Mouse (Mus musculus): ENCODE measurements around the gene Ccin.

Ccin gene

GRCm38 (mm10) chr4:43983181-43983580, at the start of gene Ccin:
Gene Ccin (plus strand): TSS chr4:43983483.
- DNase-seq (ENCODE audit: low read depth), result no peak

DNA sequence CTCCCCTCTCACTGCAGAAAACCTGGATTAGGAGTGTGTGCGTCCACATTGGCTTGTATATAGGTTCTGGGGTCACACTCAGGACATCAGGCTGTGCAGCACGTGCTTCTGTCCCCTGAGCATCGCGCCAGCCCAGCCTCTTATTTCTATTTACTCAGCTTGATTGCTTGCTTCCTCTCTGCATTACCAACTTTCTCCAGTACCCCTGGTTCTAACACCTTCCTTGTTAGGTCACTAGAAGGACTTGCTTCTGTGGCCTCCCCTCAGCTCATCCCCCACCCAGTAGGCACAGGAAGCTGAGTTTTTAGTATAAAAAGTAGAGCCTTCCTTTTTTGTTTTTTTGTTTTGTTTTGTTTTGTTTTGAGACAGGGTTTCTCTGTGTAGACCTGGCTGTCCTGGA, 47.1 kb upstream of the Ccin start:
- no peak for DNase-seq (ENCODE audit: low read depth)

GRCm38 (mm10) chr4:43936749-43937674, 46.3 kb upstream of the Ccin start:
- no peak for DNase-seq (ENCODE audit: low read depth)

DNA sequence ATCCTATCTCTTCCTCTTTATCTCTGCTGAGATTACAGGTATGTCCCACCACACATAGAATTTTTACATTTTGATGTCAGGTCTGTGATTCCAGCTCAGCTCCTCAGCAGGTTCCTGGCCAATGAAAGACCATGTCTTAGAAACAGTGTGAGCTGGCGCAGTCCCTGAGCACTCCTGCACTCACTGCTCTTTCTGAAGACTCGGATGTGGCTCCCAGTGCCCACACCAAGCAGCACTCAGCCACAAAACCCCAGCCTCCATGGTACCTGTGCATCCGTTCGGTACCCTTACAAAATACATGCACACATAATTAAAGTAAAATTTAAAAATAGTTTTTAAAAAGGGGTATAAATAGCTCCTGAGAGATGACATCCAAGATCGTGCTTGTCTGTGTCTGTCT, 42.0 kb upstream of the Ccin start:
- no peak for DNase-seq (ENCODE audit: low read depth)

GRCm38 (mm10) chr4:43942421-43942820, 40.9 kb upstream of the Ccin start:
- no peak for DNase-seq (ENCODE audit: low read depth)

- DNase-seq (ENCODE audit: low read depth), result no peak
These were observed 35.7 kb upstream of the Ccin start for GRCm38 (mm10) chr4:43947571-43947970.

- peak; percentile 90 for DNase-seq (ENCODE audit: low read depth)
These were observed 25.9 kb upstream of the Ccin start, which contains the start of gene Glipr2 for GRCm38 (mm10) chr4:43957292-43957845. Gene Glipr2 (plus strand): TSS chr4:43957401.

GRCm38 (mm10) chr4:43957846-43958461, 25.3 kb upstream of the Ccin start:
- no peak for DNase-seq (ENCODE audit: low read depth)

DNA sequence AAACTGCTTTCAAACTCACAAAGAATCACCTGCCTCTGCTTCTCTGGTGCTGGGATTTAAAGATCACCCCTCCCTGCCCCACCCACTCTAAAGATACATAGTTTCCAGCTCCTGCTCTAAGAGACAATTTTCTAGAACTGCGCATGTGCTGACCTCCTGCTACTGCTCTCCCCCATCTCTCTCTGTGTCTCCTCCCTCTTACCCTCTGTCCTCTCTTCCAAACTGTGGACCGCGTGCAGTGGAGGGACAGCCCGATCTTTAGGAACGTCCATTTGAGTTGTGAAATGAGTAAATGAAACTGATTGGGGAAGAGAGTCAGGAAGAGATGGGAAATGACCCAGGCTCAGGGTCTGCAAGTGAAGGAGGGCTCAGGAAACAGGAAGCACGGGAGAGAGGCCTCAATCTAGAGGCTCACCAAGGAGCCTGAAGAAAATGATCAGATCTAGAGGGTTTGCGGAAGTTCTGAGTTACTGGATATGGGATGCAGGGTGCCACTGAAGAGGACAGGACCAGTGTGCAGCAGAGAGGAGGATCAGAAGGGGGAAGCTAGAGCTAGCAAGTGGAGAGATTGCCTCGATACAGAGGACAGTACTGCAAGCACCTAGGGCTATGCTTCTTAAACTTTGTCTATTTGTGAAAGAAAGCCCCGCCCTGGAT, 23.6 kb upstream of the Ccin start:
- DNase-seq (ENCODE audit: low read depth), result no peak

DNA sequence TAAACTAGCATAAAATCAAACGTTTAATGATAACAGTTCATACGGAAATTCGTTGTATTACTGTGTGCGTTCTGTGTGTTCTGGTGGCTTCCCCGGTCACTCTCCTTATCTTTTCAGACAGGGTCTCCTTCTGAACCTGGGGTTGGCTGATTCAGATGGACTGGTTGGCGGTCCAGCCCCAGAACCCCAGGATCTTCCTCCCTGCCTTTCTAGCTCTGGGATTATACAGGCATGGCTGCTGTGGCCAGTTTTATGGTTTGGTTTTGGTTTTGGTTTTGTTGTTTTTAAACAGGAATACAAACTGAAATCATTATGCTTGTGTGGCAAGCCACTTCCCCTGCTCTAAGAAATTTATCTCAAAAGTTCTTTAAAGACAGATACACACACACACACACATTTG, 23.1 kb upstream of the Ccin start:
- DNase-seq (ENCODE audit: low read depth), result no peak

DNA sequence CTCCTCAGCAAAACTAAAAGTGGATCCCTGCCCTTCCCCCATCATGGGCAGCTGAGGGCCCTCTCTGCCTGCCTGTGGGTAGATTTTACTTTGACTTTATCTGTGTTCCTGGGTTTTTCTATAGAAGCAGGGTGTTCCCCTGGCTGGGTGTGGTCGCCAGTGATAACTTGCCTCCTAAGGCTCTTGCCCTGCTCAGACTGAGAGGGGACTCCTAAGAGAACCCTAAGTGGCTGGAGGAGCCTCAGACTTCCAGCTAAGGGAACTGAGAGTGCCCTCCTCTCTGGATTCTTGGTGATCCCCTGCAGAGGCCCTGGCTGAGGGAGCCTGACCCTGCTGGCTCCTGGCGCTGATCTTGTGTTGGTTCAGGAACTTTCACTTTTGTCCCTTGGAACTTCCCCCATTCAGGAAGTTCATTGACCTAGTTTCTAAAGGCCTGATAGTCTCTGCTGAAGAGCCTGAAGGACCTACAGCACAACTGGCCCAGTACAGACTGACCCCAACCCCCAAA, 18.9 kb upstream of the Ccin start:
- no peak for DNase-seq (ENCODE audit: low read depth)

DNA sequence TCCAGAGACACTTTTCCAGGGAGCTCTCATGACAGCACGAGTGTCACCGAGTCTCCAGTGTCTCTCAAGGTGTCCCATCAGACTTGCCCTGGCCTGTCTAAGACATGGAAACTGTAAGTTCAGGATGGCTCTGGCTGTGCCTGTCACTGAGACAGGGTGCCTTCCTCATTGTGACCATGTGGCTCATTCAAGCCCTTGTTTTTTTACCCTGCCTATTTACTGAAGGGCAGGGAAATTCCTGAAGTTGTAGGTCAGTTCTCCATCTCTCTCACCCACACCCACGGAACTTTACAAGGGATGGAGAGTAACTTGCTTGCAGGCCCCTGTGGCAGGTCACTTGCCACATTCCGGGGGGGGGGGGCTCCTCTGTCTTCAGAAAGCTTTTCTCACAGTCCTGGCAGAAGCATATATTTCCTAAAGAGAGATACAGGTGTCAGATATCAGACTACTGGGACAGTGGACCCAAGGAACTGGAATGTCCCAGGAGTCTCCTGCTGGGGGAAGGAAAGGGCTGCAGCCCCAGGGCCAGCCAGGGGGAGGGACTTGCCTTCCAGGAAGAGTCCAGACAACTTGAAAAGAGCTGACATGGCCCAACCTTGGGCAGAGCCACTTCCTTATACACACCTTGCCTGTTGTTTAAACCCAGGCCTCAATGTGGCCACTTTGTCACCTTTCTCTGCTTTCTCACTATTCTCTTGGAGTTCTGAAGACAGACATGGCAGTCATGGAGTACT, 18.2 kb upstream of the Ccin start:
- DNase-seq (ENCODE audit: low read depth), result no peak

GRCm38 (mm10) chr4:43965856-43966535, 17.3 kb upstream of the Ccin start:
- DNase-seq (ENCODE audit: low read depth), result no peak

GRCm38 (mm10) chr4:43968650-43969049, 14.6 kb upstream of the Ccin start:
- DNase-seq (ENCODE audit: low read depth), result no peak

DNA sequence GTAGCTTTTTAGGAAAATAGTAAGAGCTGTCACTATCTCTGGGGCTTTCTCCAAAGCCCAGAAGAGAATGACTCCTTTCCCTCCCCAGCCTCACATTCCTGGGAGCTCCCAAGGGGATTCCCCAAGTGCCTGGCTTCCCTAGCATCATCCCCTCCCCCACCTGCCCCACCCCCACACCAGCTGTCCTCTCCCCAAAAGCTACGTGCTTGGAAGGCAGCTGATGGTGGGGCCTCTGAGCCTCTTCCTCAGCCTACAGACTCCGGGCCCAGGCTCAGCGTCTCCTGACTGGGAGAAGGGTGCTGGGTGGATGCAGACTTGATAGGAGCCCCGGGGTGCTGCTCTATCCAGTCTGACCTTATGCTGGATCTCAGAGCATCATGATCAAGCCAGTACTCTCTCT, 13.9 kb upstream of the Ccin start:
- DNase-seq (ENCODE audit: low read depth), result no peak

GRCm38 (mm10) chr4:43970393-43971330, 12.6 kb upstream of the Ccin start:
- no peak for DNase-seq (ENCODE audit: low read depth)

DNA sequence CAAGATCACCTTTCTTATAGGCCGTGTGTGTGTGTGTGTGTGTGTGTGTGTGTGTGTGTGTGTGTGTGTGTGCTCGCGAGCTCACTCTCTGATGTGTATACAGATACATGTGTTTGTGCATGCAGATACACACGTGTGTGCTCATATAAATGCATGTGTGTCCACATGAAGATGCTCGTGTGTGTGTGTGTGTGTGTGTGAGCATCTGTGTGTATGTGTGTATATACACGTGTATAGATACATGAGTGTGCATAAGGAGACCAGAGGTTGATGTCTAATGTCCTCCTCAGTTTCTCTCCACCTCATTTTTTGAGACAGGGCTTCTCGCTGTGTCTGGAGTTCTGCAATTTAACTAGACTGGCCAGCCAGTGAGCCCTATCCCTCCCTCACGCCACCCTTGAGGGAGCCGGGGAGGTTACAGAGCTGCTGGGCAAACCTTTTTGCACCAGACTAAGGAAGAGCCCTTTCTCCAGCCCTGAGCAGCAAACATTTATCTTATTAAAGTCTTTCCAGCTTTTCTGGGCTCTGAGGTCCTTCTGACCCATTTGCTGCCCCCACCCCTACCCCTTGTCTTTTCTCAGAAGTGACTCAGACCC, 11.6 kb upstream of the Ccin start:
- no peak for DNase-seq (ENCODE audit: low read depth)

- DNase-seq (ENCODE audit: low read depth), result peak; percentile 80
These were observed 11.1 kb upstream of the Ccin start for GRCm38 (mm10) chr4:43972137-43972591.

DNA sequence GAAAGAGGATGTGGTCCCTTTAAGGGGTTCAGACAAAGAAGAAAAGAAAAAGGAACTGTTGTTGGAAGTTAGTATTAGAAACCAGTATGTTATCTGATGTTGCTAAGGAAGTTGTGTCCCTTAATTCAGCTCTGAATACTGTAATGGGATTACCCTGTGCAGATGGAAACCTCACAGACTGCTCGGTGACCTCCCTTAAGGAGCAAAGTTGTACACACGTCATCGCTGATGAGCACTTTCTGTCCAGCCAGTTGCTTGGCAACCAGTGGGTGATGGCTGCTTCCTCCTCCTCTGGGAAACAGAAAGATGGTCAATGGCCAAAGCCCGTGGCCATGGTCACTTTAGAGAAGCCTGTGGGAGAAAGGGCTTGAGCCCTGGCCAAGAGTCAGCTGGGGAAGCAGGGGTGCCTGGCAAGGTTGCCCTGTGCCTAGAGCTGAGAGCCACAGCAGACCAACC, 9.7 kb upstream of the Ccin start:
- DNase-seq (ENCODE audit: low read depth), result no peak
